Mouse (Mus musculus) kidney, embryonic 14.5 days (tissue): ENCODE data around the gene Mip. TPM values are rescaled to one million over a fixed set of nuclear protein-coding genes. Genes with fewer than 3 reads are reported as not detected.
A peak's percentile ranks its signal among the peaks of the same experiment; 100 is the strongest.
"Not testable (repeated sequence)": the region's sequence is repeated elsewhere in the genome, so short reads cannot be mapped to it uniquely, and the experiment has no call there.

Source experiments
- ATAC-seq: fragments of 200-750 bp; cut with Nextera tagmentation; 2 replicates; pipeline ENCODE4 v1.8.0; 2017; ENCODE audit warnings: moderate number of reproducible peaks, mild to moderate bottlenecking, moderate TSS enrichment, moderate library complexity; ENCODE audit not compliant: low FRiP score, low TSS enrichment
- H3K27ac ChIP-seq: fragments of 300-500 bp; sonication (generic); 2 replicates; pipeline ENCODE4 v1.5.1; 2014; ENCODE audit warnings: low read depth, mild to moderate bottlenecking, low read length, moderate library complexity, mixed read lengths
- H3K27me3 ChIP-seq: fragments of 300-500 bp; sonication (generic); 2 replicates; pipeline ENCODE4 v1.6.1; 2014; ENCODE audit warnings: mild to moderate bottlenecking, low read length; ENCODE audit not compliant: control insufficient read depth, insufficient read depth
- H3K36me3 ChIP-seq: fragments of 300-500 bp; sonication (generic); 2 replicates; pipeline ENCODE4 v1.6.1; 2014; ENCODE audit warnings: low read length, mixed read lengths; ENCODE audit not compliant: control insufficient read depth, insufficient read depth
- H3K4me1 ChIP-seq: fragments of 300-500 bp; sonication (generic); 2 replicates; pipeline ENCODE4 v1.6.1; 2014; ENCODE audit warnings: low read length, mixed read lengths; ENCODE audit not compliant: control insufficient read depth, insufficient read depth
- H3K4me2 ChIP-seq: fragments of 300-500 bp; sonication (generic); replicated peaks from 2 replicates; pipeline ENCODE4 v1.6.1; 2014; ENCODE audit warnings: low read depth, mild to moderate bottlenecking, low read length
- H3K4me3 ChIP-seq: fragments of 300-500 bp; sonication (generic); 2 replicates; pipeline ENCODE4 v1.5.1; 2014; ENCODE audit warnings: mild to moderate bottlenecking, low read length
- H3K9ac ChIP-seq: fragments of 300-500 bp; sonication (generic); 2 replicates; pipeline ENCODE4 v1.6.1; 2014; ENCODE audit warnings: low read depth, mild to moderate bottlenecking, low read length, moderate library complexity
- H3K9me3 ChIP-seq: fragments of 300-500 bp; sonication (generic); 2 replicates; pipeline ENCODE4 v1.6.1; 2016; ENCODE audit warnings: low read length; ENCODE audit not compliant: control insufficient read depth
- WGBS: fragments of 180-500 bp; shearing (Covaris S2); extraction: QIAGEN DNeasy Blood & Tissue Kit; methylation state at CpG from one replicate; pipeline ENCODE4 v1.1.7; 2014; 5-methylcytosine and 5-hydroxymethylcytosine counted together
- polyA plus RNA-seq: library from polyadenylated mRNA; unstranded; fragments of >200 nt; fragmentation: Nextera tagmentation; extraction: Ambion mirVana; gene quantifications from 2 replicates; pipeline ENCODE4 v1.2.1, GENCODE M21; 2014

Mip gene
- polyA plus RNA-seq, 1 experiment from 2014 or later, result not detected

DNA sequence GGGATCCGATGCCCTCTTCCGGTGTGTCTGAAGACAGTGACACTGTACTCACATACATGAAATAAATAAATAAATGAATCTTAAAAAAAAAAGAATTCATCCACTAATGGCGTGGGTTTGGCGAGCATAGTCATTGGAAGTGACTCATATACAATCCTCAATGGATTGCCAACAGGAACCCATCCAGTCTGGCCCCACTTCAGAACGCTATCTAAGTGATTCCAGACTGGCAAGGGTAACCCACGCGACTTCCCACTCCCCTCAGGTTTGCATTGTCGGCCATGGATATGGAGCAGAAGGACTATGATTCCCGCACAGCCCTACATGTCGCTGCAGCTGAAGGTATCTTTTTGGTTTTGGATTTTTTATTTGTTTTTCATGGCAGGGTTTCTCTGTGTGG, 17.3 kb upstream of the Mip start:
- H3K9ac ChIP-seq, result no peak overlapping the region
- H3K36me3 ChIP-seq, result peaks cover 14% of the 10 kb centered on the region
- WGBS, result 93% methylated on average over 10 of the region's 10 CpGs
- no peaks in the 10 kb centered on the region for H3K27me3 ChIP-seq
- H3K4me3 ChIP-seq, result no peak overlapping the region
- no peaks in the 10 kb centered on the region for H3K9me3 ChIP-seq
- no peak overlapping the region for H3K4me2 ChIP-seq
- ATAC-seq, result no peak
- no peak overlapping the region for H3K27ac ChIP-seq
- peaks cover 8% of the 10 kb centered on the region; the same call in 1 of the 2 replicates for H3K4me1 ChIP-seq

DNA sequence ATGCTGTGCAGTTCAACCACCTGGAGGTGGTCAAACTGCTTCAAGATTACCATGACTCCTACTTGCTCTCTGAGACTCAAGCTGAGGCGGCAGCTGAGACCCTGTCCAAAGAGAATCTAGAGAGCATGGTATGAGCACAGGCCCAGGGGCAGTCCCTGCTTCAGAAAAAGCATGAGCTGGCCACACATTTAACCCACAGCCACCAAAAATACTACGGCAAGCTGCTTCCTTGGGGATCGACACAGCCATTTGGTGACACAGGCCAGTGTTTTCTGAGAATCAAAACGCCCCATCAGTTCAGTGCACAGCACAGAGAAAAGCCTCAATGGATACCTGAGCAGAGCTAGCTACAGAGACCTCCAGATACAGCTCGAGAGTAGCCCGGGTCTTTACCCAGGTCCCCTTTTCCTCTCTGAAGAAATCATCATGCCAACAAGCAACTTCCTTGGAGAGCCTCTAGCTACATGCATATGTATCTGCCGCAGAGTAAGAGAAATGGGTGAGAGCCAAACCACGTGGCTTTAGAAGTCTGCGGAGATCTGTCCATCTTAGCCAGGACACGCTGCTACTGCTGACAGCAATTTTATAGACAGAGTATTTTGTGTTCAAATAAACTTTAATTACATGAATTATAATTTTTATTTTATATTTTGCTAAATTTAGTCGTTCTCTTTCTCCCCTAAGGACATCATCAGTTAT, 16.2 kb upstream of the Mip start:
- 93% methylated on average over 11 of the region's 11 CpGs for WGBS
- H3K27me3 ChIP-seq, result 0 out of 2 replicates have a peak, but pooled peaks cover 6% of the 10 kb centered on the region
- no peak overlapping the region for H3K4me3 ChIP-seq
- peaks cover 14% of the 10 kb centered on the region for H3K36me3 ChIP-seq
- no peaks in the 10 kb centered on the region for H3K9me3 ChIP-seq
- peaks cover 8% of the 10 kb centered on the region; the same call in 1 of the 2 replicates for H3K4me1 ChIP-seq
- H3K4me2 ChIP-seq, result no peak overlapping the region
- H3K27ac ChIP-seq, result no peak overlapping the region
- no peak overlapping the region for H3K9ac ChIP-seq
- ATAC-seq, result no peak

- Histone ChIP-seq H3K4me1 (peaks cover 8% of the 10 kb centered on the region; the same call in 1 of the 2 replicates), H3K27me3 (0 out of 2 replicates have a peak, but pooled peaks cover 6% of the 10 kb centered on the region), H3K4me2 (no peak overlapping the region), H3K36me3 (peaks cover 14% of the 10 kb centered on the region), H3K9ac (no peak overlapping the region), H3K4me3 (no peak overlapping the region), H3K9me3 (no peaks in the 10 kb centered on the region), H3K27ac (no peak overlapping the region)
- WGBS, result 92% methylated on average over 2 of the region's 2 CpGs
- no peak for ATAC-seq
Measured at GRCm38 (mm10) chr10:128210131-128210530, 15.5 kb upstream of the Mip start.

- Histone ChIP-seq H3K4me2 (peak overlapping the region; percentile 92), H3K4me3 (peak overlapping the region; percentile 84), H3K9ac (peak overlapping the region; percentile 70), H3K27ac (no peak overlapping the region), H3K36me3 (peaks cover 14% of the 10 kb centered on the region), H3K9me3 (no peaks in the 10 kb centered on the region), H3K4me1 (peaks cover 8% of the 10 kb centered on the region; the same call in 1 of the 2 replicates), H3K27me3 (0 out of 2 replicates have a peak, but pooled peaks cover 6% of the 10 kb centered on the region)
- whole genome bisulfite sequencing, result 23% methylated on average over 14 of the region's 14 CpGs
- no peak; the same call in 1 of the 2 replicates for ATAC-seq
Measured at GRCm38 (mm10) chr10:128210954-128211353, 14.7 kb upstream of the Mip start.

DNA sequence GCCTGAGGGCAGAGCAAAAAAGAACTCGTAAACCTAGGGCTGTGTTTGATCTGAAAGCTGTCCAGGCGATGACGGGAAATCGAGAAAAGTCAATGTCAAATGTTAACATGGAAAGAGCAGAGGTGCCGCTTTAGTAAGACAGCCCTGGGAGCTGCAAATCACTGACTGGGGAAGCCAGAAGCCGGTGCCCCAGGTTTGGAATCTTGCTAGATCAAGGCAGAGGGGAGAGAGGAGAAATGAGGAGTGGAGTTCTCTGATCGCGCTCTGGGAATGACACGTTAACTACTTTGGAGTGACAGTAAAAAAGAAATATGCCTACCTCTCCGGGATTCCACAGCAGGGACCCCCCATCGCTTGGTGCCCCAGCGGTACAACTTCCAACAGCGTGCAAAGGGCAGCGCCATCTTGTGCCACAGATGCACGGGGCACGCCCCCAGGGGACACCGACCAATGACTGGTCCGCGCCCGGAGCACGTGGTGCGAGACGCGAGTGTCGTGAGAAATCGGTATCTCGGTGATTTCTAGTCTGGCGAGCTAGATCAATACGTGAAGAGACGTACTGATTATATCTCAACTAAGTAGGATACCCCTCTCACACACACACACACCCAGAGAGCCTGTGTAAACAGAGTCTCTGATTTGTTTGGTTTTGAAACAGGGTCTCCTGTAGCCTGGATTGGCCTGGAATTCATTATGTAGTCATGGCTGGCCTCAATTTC, 14.1 kb upstream of the Mip start, which contains the start of gene Spryd4:
Gene Spryd4 (minus strand): TSS at position 418 of the 719 bp plus-strand sequence.
- H3K36me3 ChIP-seq, result peaks cover 8% of the 10 kb centered on the region
- under 1% methylated on average over 30 of the region's 30 CpGs for WGBS
- H3K9me3 ChIP-seq, result no peaks in the 10 kb centered on the region
- peak; percentile 91 for ATAC-seq
- H3K27ac ChIP-seq, result 0 out of 2 replicates have a peak within 1 kb of the TSS, but pooled peaks have one; percentile 6
- peaks cover 8% of the 10 kb centered on the region; the same call in 1 of the 2 replicates for H3K4me1 ChIP-seq
- H3K4me2 ChIP-seq, result peak within 1 kb of the TSS; percentile 92
- peak within 1 kb of the TSS; percentile 70 for H3K9ac ChIP-seq
- H3K4me3 ChIP-seq, result peak within 1 kb of the TSS; percentile 84
- H3K27me3 ChIP-seq, result 0 out of 2 replicates have a peak, but pooled peaks cover 6% of the 10 kb centered on the region

- Histone ChIP-seq H3K27ac (0 out of 2 replicates have a peak overlapping the region, but pooled peaks have one; percentile 6), H3K9ac (0 out of 2 replicates have a peak overlapping the region, but pooled peaks have one; percentile 70)
- 0 out of 2 replicates have a peak, but pooled peaks have one; percentile 10 for ATAC-seq
Measured at GRCm38 (mm10) chr10:128212148-128212547, 13.5 kb upstream of the Mip start.

DNA sequence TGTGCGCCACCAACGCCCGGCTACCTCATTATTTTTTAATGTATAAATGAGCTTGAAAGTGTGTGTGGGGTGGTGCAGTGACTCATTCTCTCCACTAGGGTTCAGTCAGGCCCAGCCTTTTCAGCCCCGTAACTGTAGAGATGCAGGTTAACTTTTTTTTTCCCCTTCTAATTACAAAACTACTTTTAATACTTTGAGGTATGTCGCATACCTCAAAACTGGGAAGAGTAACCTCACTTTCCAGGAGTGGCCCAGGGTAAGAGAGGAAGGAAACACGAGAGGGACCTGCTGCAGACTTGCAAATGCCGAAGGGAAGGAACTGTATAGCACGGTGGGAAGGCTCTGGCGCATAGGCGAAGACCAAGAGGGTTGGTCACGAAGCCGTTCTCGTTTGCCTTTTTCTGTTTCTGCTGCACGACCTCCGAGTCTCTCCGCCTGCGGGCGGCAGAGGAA, 12.7 kb upstream of the Mip start:
- Histone ChIP-seq H3K4me1 (peaks cover 8% of the 10 kb centered on the region; the same call in 1 of the 2 replicates), H3K4me3 (peak overlapping the region; percentile 32), H3K36me3 (peaks cover 5% of the 10 kb centered on the region), H3K4me2 (peak overlapping the region; percentile 54), H3K9me3 (no peaks in the 10 kb centered on the region), H3K9ac (peak overlapping the region; percentile 45; the same call in 1 of the 2 replicates), H3K27me3 (0 out of 2 replicates have a peak, but pooled peaks cover 6% of the 10 kb centered on the region), H3K27ac (no peak overlapping the region)
- peak; percentile 53 for ATAC-seq
- 2% methylated on average over 18 of the region's 18 CpGs for WGBS

More at GRCm38 (mm10) chr10:128212148-128212547, 13.5 kb upstream of the Mip start:
- H3K4me3 ChIP-seq, result peak overlapping the region; percentile 84
- peaks cover 5% of the 10 kb centered on the region for H3K36me3 ChIP-seq
- H3K9me3 ChIP-seq, result no peaks in the 10 kb centered on the region
- peaks cover 8% of the 10 kb centered on the region; the same call in 1 of the 2 replicates for H3K4me1 ChIP-seq
- H3K4me2 ChIP-seq, result peak overlapping the region; percentile 92
- 58% methylated on average over 6 of the region's 6 CpGs for WGBS
- 0 out of 2 replicates have a peak, but pooled peaks cover 6% of the 10 kb centered on the region for H3K27me3 ChIP-seq

DNA sequence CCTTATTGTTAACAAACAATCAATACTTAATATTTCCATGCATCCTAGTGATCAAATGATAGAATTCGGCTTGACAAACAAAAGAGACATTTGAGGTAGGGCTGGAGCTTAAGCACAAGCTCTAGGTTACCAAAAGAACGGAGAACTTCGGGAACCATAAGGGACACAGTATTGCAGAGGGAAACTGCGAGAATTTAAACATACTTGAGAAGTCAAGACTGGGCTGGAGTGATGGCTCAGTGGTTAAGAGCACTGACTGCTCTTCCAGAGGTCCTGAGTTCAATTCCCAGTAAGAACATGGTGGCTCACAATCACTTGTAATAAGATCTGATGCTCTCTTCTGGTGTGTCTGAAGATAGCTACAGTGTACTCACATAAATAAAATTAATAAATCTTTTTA, 11.5 kb upstream of the Mip start:
- H3K9ac ChIP-seq, ATAC-seq, H3K27me3 ChIP-seq, H3K27ac ChIP-seq, H3K36me3 ChIP-seq, H3K4me3 ChIP-seq, H3K4me1 ChIP-seq, H3K9me3 ChIP-seq, H3K4me2 ChIP-seq: not testable (repeated sequence)
- 85% methylated on average over 4 of the region's 4 CpGs for WGBS
